43 mouse cellular contexts compared by ENCODE assay signal in the genomic region with DNA sequence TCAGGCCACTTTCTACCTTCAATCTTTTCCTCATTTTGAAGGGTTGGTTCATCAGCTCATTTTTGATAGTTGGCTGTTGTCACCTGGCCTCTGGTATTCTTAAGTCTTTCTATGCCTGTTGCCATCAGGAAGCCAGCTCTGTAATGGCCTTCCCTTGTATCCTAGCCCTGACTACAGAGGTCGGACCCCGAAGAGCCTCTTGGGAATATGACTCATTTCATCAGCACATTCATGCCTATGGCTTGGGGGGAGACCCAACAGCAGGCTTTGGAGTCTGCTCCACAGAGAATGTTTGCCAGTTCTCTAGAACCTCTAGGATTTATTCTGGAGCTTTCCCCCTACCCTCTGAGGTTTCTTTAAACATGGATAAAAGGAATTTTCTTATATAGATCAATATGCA. TPM values are rescaled to one million over a fixed set of nuclear protein-coding genes. Genes with fewer than 3 reads are reported as not detected.
"Had no signal": no experiment of that assay in that cellular context is flagged by ENCODE, and none has a peak within 500 bp of the region (broad histone marks: within the 10 kb centered on the region; RNA-seq: fewer than 3 reads in every experiment).

No protein-coding gene starts in this region.

- H3K27ac ChIP-seq: heart, embryonic 10.5 days; heart, embryonic 13.5 days; heart, embryonic 15.5 days; hindbrain, embryonic 10.5 days; hindbrain, embryonic 12.5 days; hindbrain, embryonic 13.5 days; hindbrain, embryonic 14.5 days; hindbrain, embryonic 15.5 days; hindbrain, postnatal 0 days; intestine, embryonic 15.5 days; kidney, embryonic 15.5 days; kidney, postnatal 0 days; layer of hippocampus, adult 2 months; left cerebral cortex, adult 2 months had no signal

- H3K27me3 ChIP-seq: heart, embryonic 12.5 days; hindbrain, embryonic 12.5 days; hindbrain, embryonic 15.5 days; intestine, embryonic 15.5 days had no signal

- H3K9me3 ChIP-seq: heart, embryonic 10.5 days; heart, embryonic 12.5 days; heart, embryonic 13.5 days; heart, embryonic 15.5 days; hindbrain, embryonic 10.5 days; hindbrain, embryonic 12.5 days; hindbrain, embryonic 13.5 days; hindbrain, embryonic 15.5 days; intestine, embryonic 15.5 days; kidney, embryonic 15.5 days had no signal

- H3K4me3 ChIP-seq: heart, embryonic 10.5 days; heart, embryonic 12.5 days; heart, embryonic 13.5 days; heart, embryonic 15.5 days; hindbrain, embryonic 10.5 days; hindbrain, embryonic 12.5 days; hindbrain, embryonic 13.5 days; hindbrain, embryonic 15.5 days; intestine, embryonic 15.5 days; kidney, embryonic 15.5 days; layer of hippocampus, adult 2 months; left cerebral cortex, adult 2 months had no signal

- DNase-seq: heart, postnatal 10 days; heart, postnatal 14 days; heart, postnatal 36 days; heart, postnatal 4 days; kidney, adult 11 months; kidney, adult 18-20 months; kidney, adult 2 months; kidney, adult 8-10 months; kidney, adult 9 months; kidney, postnatal 10 days; kidney, postnatal 14 days; kidney, postnatal 25 days; kidney, postnatal 36 days; kidney, postnatal 4 days; layer of hippocampus, adult 9-11 months; layer of hippocampus, postnatal 36 days had no signal

- H3K36me3 ChIP-seq: heart, embryonic 10.5 days; heart, embryonic 12.5 days; heart, embryonic 13.5 days; heart, embryonic 15.5 days; hindbrain, embryonic 10.5 days; hindbrain, embryonic 12.5 days; hindbrain, embryonic 13.5 days; hindbrain, embryonic 15.5 days; intestine, embryonic 15.5 days; kidney, embryonic 15.5 days had no signal

- H3K4me2 ChIP-seq: heart, embryonic 11.5 days; heart, embryonic 12.5 days; heart, embryonic 13.5 days; heart, embryonic 15.5 days; hindbrain, embryonic 12.5 days; hindbrain, embryonic 13.5 days; hindbrain, embryonic 14.5 days; hindbrain, embryonic 15.5 days; intestine, embryonic 15.5 days; kidney, embryonic 15.5 days had no signal

- H3K9ac ChIP-seq: heart, embryonic 12.5 days; heart, embryonic 13.5 days; heart, embryonic 15.5 days; hindbrain, embryonic 12.5 days; hindbrain, embryonic 13.5 days; hindbrain, embryonic 14.5 days; hindbrain, embryonic 15.5 days; intestine, embryonic 15.5 days; kidney, embryonic 15.5 days had no signal

- H3K4me1 ChIP-seq: heart, embryonic 10.5 days; heart, embryonic 12.5 days; heart, embryonic 13.5 days; heart, embryonic 15.5 days; hindbrain, embryonic 10.5 days; hindbrain, embryonic 13.5 days; hindbrain, embryonic 15.5 days; intestine, embryonic 15.5 days; kidney, embryonic 15.5 days had no signal

RNA-seq across cellular contexts. Expression of a gene that starts 8.1 kb away (rescaled TPM):
- total RNA-seq: hematopoietic stem cell, adult 5-6 weeks had no signal
- polyA plus RNA-seq: heart, postnatal 0 days; inflammation-experienced regulatory T-cells, adult 6 months had no signal

RNA-seq across cellular contexts. Expression of a gene that starts 15.9 kb away (rescaled TPM):
- total RNA-seq: heart, postnatal 10 days; heart, postnatal 14 days; heart, postnatal 25 days; heart, postnatal 36 days; heart, postnatal 4 days; layer of hippocampus, adult 18-20 months; layer of hippocampus, adult 2 months; layer of hippocampus, adult 8-10 months; layer of hippocampus, postnatal 14 days; layer of hippocampus, postnatal 25 days; layer of hippocampus, postnatal 36 days; left cerebral cortex, adult 18-20 months; left cerebral cortex, adult 2 months had no signal
- polyA plus RNA-seq: heart, embryonic 10.5 days; heart, embryonic 12.5 days; heart, embryonic 13.5 days; heart, embryonic 14.5 days; heart, embryonic 15.5 days; heart, postnatal 0 days; hindbrain, embryonic 10.5 days; hindbrain, embryonic 11.5 days; hindbrain, embryonic 12.5 days; hindbrain, embryonic 13.5 days; hindbrain, embryonic 14.5 days; hindbrain, postnatal 0 days; inflammation-experienced regulatory T-cells, adult 6 months; kidney, adult 2 months had no signal
